Mouse (Mus musculus): ENCODE measurements around the gene Arid1b. TPM values are rescaled to one million over a fixed set of nuclear protein-coding genes. Genes with fewer than 3 reads are reported as not detected.

Gene Arid1b
- total RNA-seq, 1 experiment: 9.2 TPM

DNA sequence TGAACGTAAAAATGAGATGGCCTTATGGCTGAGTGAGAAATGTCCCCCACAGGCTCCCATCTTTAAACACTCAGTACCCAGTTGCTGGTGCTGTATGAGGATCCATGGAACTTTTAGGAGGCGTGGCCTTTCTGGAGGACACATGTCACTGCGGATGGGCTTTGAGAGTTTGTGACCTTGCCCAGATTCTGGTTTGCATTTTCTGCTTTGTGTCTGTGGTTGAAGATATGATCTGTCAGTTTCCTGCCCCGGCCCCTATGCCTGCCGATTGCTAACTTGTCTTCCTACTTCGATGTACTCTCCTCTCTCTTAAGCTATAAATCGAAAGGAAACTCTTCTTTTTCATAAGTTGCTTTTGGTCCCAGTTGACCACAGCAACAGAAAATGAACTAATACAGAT is 14.0 kb upstream of the Arid1b start:
- no peaks in the 10 kb centered on the region for H3K36me3 ChIP-seq (ENCODE audit: control insufficient read depth, insufficient read depth, low read length, poor library complexity, severe bottlenecking)
- no peaks in the 10 kb centered on the region for H3K4me1 ChIP-seq (ENCODE audit: control insufficient read depth in 2 of 2, insufficient read depth in 2 of 2, low read length in 2 of 2, poor library complexity in 1 of 2)
- no peak overlapping the region for H3K9ac ChIP-seq (ENCODE audit: insufficient read depth, low read depth, low read length, poor library complexity, severe bottlenecking)
- TF ChIP-seq HCFC1 (IDR thresholded peaks at IDR 0.05; ENCODE audit: borderline replicate concordance, insufficient read depth, low read length) (no peak), MAFK (IDR thresholded peaks at IDR 0.05; ENCODE audit: insufficient read depth, low read depth, low read length) (no peak), CHD2 (IDR thresholded peaks at IDR 0.05; ENCODE audit: low read depth, low read length) (no peak), ZC3H11A (IDR thresholded peaks at IDR 0.05; ENCODE audit: borderline replicate concordance, low read depth, low read length) (no peak), ZNF384 (IDR thresholded peaks at IDR 0.05; ENCODE audit: low read depth, low read length) (no peak)
- no peak overlapping the region for H3K4me3 ChIP-seq (ENCODE audit: insufficient read depth in 1 of 2, low read depth in 1 of 2, low read length in 2 of 2, poor library complexity in 1 of 2, severe bottlenecking in 1 of 2)
- no peak for DNase-seq (ENCODE audit: low read depth, low spot score)
- in situ Hi-C loops (cut with MboI; ENCODE audit: low sequenced_read_pairs in 2 of 2, unreplicated experiment in 2 of 2): no loop called here
- no peak overlapping the region for H3K27ac ChIP-seq (ENCODE audit: insufficient read depth, low read depth, low read length, poor library complexity, severe bottlenecking)
- no peaks in the 10 kb centered on the region for H3K9me3 ChIP-seq (ENCODE audit: control insufficient read depth, insufficient read depth, low read depth, low read length)

DNA sequence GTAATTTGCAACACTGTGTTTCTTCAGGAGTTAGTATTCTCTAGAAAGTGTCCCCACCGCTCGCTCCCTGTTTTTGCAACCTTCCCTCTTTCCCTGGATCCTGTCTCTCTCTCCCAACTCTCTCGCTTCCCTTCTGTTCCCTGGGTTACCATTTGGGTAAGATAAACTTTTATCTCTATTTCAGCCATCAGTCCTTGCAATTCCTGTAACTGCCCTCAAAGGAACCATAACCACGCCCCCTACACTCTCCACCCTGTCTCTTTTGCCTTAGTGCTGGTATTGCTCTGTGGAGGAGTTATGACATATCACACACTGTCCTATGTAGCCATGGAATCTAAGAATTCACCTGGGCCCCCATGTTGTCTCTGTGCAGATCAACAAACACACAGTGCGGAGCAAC is 11.3 kb upstream of the Arid1b start:
- no peak for DNase-seq (ENCODE audit: low read depth, low spot score)
- in situ Hi-C loops (cut with MboI; ENCODE audit: low sequenced_read_pairs in 2 of 2, unreplicated experiment in 2 of 2): no loop called here
- TF ChIP-seq CHD2 (IDR thresholded peaks at IDR 0.05; ENCODE audit: low read depth, low read length) (no peak), MAFK (IDR thresholded peaks at IDR 0.05; ENCODE audit: insufficient read depth, low read depth, low read length) (no peak), HCFC1 (IDR thresholded peaks at IDR 0.05; ENCODE audit: borderline replicate concordance, insufficient read depth, low read length) (no peak), ZC3H11A (IDR thresholded peaks at IDR 0.05; ENCODE audit: borderline replicate concordance, low read depth, low read length) (no peak), ZNF384 (IDR thresholded peaks at IDR 0.05; ENCODE audit: low read depth, low read length) (no peak)

GRCm38 (mm10) chr17:4984691-4985090 is 9.4 kb upstream of the Arid1b start:
- H3K27ac ChIP-seq (ENCODE audit: insufficient read depth, low read depth, low read length, poor library complexity, severe bottlenecking): no peak overlapping the region
- no peak overlapping the region for H3K4me3 ChIP-seq (ENCODE audit: insufficient read depth in 1 of 2, low read depth in 1 of 2, low read length in 2 of 2, poor library complexity in 1 of 2, severe bottlenecking in 1 of 2)
- TF ChIP-seq ZNF384 (IDR thresholded peaks at IDR 0.05; ENCODE audit: low read depth, low read length) (no peak), MAFK (IDR thresholded peaks at IDR 0.05; ENCODE audit: insufficient read depth, low read depth, low read length) (no peak), HCFC1 (IDR thresholded peaks at IDR 0.05; ENCODE audit: borderline replicate concordance, insufficient read depth, low read length) (no peak), ZC3H11A (IDR thresholded peaks at IDR 0.05; ENCODE audit: borderline replicate concordance, low read depth, low read length) (no peak), CHD2 (IDR thresholded peaks at IDR 0.05; ENCODE audit: low read depth, low read length) (no peak)
- no peaks in the 10 kb centered on the region for H3K4me1 ChIP-seq (ENCODE audit: control insufficient read depth in 2 of 2, insufficient read depth in 2 of 2, low read length in 2 of 2, poor library complexity in 1 of 2)
- H3K36me3 ChIP-seq (ENCODE audit: control insufficient read depth, insufficient read depth, low read length, poor library complexity, severe bottlenecking): no peaks in the 10 kb centered on the region
- DNase-seq (ENCODE audit: low read depth, low spot score): no peak
- no peak overlapping the region for H3K9ac ChIP-seq (ENCODE audit: insufficient read depth, low read depth, low read length, poor library complexity, severe bottlenecking)
- in situ Hi-C loops (cut with MboI; ENCODE audit: low sequenced_read_pairs in 2 of 2, unreplicated experiment in 2 of 2): no loop called here
- H3K9me3 ChIP-seq (ENCODE audit: control insufficient read depth, insufficient read depth, low read depth, low read length): no peaks in the 10 kb centered on the region

More for the DNA sequence above, 11.3 kb upstream of the Arid1b start:
- Histone ChIP-seq H3K36me3 (ENCODE audit: control insufficient read depth, insufficient read depth, low read length, poor library complexity, severe bottlenecking) (no peaks in the 10 kb centered on the region), H3K27ac (ENCODE audit: insufficient read depth, low read depth, low read length, poor library complexity, severe bottlenecking) (no peak overlapping the region), H3K9me3 (ENCODE audit: control insufficient read depth, insufficient read depth, low read depth, low read length) (no peaks in the 10 kb centered on the region), H3K9ac (ENCODE audit: insufficient read depth, low read depth, low read length, poor library complexity, severe bottlenecking) (no peak overlapping the region), H3K4me1 (ENCODE audit: control insufficient read depth in 2 of 2, insufficient read depth in 2 of 2, low read length in 2 of 2, poor library complexity in 1 of 2) (no peaks in the 10 kb centered on the region), H3K4me3 (ENCODE audit: insufficient read depth in 1 of 2, low read depth in 1 of 2, low read length in 2 of 2, poor library complexity in 1 of 2, severe bottlenecking in 1 of 2) (no peak overlapping the region)

GRCm38 (mm10) chr17:4990911-4991560 is 3.1 kb upstream of the Arid1b start:
- DNase-seq (ENCODE audit: low read depth, low spot score): no peak
- Histone ChIP-seq H3K36me3 (ENCODE audit: control insufficient read depth, insufficient read depth, low read length, poor library complexity, severe bottlenecking) (no peaks in the 10 kb centered on the region), H3K4me3 (ENCODE audit: insufficient read depth in 1 of 2, low read depth in 1 of 2, low read length in 2 of 2, poor library complexity in 1 of 2, severe bottlenecking in 1 of 2) (no peak overlapping the region), H3K9me3 (ENCODE audit: control insufficient read depth, insufficient read depth, low read depth, low read length) (no peaks in the 10 kb centered on the region), H3K27ac (ENCODE audit: insufficient read depth, low read depth, low read length, poor library complexity, severe bottlenecking) (no peak overlapping the region), H3K4me1 (ENCODE audit: control insufficient read depth in 2 of 2, insufficient read depth in 2 of 2, low read length in 2 of 2, poor library complexity in 1 of 2) (peaks cover 0 to 5% of the 10 kb centered on the region in 2 experiments; a peak in 1 of 4 replicates), H3K9ac (ENCODE audit: insufficient read depth, low read depth, low read length, poor library complexity, severe bottlenecking) (no peak overlapping the region)
- in situ Hi-C loops (cut with MboI; ENCODE audit: low sequenced_read_pairs in 2 of 2, unreplicated experiment in 2 of 2): no loop called here
- TF ChIP-seq HCFC1 (IDR thresholded peaks at IDR 0.05; ENCODE audit: borderline replicate concordance, insufficient read depth, low read length) (no peak), CHD2 (IDR thresholded peaks at IDR 0.05; ENCODE audit: low read depth, low read length) (no peak), ZC3H11A (IDR thresholded peaks at IDR 0.05; ENCODE audit: borderline replicate concordance, low read depth, low read length) (no peak), ZNF384 (IDR thresholded peaks at IDR 0.05; ENCODE audit: low read depth, low read length) (no peak), MAFK (IDR thresholded peaks at IDR 0.05; ENCODE audit: insufficient read depth, low read depth, low read length) (no peak)

Data from ES-E14 (cell line).